Mouse (Mus musculus) adrenal gland (tissue): ENCODE measurements around the gene Hyal1.

Experiments used
- intact Hi-C: fragments of 180-260 bp; cut with DNase I; formaldehyde crosslinking; loops from one replicate; pipeline ENCODE4 v1.15.1; 2025

Gene Hyal1

DNA sequence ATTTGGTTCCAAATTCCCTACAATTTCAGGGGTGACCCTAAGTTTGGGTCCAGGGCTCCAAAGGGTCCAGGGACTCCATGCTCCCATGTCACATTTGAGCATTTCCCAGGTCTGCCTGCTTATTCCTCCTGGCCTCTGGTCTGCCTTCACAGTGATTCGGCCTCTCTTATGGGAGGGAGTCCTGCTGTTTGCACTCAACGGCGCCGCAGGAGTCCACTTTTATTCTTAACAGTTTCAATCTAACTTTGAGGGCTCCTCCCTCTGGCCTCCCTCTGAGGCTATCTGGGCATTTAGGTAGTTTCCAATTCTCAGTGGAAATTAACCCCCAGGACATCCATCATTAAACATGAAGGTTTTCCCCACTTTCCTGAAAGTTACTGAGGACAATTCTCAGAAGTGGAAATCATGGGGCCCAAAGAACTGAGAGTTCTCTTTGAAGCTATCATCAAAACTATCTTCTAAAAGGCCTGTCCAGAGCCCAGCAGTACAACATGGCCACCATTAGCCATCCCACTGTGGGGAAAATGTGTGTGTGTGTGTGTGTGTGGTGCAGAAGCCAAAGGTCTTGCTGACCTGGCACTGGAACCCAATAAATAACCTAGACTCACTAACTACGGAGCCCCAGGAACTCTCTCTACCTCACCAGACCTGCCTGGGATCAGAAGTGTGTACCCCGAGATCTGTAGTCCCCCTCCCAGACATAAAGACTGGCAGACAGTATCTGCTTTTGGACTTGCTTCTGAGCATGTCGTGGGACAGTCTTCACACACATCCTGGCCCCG, 17.7 kb downstream of the Hyal1 start:
- intact Hi-C loops, result no loop called here

DNA sequence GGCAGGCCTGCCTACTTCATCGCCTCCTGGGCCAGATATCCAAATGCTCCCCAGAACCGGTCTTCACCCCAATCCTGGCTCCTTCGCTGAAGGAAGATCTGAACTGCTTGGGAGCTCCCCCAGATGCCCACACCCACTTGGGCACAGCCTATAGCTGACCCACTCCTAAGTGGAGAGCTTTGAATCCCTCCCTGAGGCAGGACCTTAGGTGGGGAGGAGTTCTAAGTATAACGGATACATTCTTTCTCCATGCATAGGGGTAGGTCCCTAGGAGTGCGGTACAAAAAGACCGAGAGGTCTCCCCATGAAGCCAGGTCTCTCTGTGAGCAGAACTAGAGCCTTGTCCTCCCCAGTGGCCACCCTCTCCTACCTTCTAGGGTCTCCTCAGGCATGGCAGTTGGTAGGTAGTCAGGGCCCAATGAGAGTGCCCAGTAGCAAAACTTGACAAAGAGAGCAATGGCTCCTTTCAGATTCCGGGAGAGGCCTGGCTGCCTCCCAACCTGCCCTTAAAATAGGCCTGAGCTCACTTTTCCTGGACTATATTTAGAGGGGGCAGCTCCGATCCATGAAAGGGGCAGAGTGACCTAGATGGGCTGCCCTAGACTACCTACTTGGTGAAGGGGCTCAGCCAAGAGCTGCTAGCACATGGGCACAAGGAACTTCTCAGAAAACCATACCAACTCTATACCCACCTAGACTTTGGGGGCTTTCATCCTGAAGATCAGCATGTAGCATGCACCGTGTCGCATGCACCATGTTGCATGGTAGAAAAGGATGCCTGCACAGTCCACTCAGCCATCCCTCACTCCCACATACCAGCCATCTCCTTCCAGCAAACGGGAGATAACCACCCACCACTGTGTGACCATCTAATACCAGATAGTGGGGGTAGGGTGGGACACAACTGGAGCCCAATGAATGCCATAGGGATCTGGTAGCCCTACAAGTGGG, 20.2 kb downstream of the Hyal1 start:
- intact Hi-C loops, result no loop called here

DNA sequence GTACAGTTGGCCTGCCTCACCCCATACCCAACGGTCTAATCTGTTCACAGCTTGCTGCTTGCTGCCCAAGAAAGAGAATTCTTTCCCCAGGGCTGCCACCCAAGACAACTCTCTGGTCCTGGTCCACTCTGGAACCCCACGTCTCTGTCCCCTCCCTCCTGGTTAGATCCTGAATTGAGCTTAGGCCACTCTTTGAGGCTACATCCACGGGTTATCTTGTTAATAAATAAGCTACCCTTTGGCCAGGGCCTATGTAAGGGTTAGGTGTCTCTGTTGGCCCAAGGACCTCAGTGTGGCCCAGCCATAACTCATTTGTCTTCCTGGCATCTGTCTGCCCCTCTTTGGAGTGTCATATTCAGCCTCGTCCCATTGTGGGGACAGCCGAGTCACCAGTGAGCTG, 21.7 kb downstream of the Hyal1 start:
- intact Hi-C loops, result no loop called here

DNA sequence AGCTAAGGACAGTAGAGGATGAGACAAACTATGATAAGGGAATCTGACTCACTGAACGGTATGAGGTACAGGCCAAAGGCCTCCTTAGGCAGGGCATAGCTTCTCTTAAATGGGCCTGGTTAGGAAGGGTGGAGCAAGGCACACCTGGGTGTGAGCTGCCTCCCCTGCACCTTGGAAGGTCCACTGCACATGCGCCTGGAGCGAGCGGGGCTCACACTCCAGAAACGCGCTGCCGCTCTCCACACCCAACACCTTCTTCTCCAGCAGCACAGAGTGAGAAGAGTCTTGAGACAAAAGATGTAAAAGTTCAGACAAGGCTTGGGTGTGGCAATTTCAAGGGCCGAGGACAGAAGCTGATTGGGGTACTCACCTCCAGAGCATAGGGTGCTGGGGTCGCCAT, 22.7 kb downstream of the Hyal1 start:
- intact Hi-C loops, result no loop called here

DNA sequence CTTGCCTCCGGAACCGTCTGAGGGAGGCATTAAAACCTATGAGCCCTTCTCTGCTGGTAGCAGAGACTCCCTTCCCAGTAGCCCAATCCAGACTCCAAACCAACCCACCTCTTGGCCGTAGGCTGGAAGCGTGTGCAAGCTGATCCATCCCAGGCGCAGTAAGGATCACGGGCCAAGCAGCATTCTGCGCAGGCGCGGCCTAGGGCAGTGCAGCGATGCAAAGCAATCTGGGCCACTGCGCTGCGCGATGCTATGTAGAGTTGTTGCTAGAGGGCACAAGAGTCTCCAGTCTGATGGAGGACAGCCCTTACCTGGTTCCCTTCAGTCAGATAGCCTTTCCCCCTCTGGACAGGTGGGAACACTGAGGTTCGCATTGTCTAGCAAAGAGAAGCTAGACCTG, 23.1 kb downstream of the Hyal1 start:
- intact Hi-C loops, result no loop called here

DNA sequence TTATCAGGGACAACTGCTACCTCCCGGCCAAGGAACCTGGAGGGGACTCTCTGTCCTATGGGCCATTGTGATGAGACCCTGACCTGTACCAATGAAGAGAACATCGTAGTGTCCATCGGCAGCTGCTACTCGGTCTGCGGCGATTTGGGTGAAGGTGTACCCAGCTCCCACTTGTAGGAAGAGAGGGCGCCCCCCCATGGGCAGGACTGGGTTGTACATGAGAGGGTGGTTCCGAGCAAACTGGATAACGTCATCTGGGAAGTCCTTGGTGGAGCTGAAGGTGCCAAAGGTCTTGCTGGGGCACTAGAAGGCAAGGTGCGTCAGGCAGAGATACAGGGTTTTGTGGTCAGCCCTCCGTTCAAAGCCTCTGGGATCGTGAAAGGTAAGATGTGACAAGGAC, 24.0 kb downstream of the Hyal1 start:
- intact Hi-C loops, result no loop called here

DNA sequence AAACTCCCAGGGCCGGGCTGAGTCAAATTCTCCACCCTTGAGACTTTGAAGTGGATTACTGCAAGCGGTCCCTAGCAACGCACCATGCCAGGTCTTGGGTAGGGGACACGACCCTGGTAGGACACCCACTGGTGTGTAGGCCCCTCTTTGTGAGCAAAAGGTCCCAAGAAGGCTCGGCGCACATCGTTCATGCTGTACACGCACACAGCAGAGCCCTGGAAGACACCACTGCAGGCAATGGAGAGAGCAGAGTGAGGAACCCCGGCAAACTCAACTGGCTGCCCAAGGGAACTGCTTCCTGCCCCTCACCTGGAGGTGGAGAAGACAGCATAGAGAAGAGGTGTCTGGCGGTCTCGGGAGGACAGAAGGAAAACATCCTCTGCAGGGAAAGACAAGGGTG, 24.5 kb downstream of the Hyal1 start:
- intact Hi-C loops, result no loop called here

DNA sequence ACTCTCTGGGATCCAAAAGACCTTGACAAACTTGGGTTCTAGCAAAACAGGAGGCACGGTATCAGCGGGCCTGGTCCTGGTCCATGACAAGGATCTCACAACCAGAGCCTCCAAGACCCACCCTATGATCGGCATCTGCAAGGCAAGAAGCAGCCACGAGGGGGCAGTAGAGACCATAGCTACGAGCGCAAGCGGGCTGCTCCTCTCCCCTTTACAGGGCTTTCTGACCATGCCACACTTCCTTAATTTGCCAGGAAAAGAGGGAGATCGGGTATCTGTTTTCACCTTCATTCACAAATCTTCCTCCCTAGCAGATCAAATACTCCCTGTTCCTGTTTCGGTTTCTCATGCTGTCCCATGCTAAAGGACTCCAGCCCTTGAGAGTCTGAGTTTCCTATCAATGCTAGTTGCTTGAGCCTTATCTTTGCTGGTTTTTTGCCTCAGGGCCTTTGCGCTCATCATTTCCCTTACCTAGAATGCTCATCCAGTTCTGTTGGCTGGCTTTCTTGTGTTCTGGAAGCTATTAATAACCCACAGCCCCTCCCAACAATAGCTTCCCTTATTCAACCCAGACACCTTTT, 25.4 kb downstream of the Hyal1 start:
- intact Hi-C loops, result loop anchor here (1.0 to 2.0 kb wide), 2 partner anchors 43 to 75 kb away; no protein-coding TSS in a partner anchor

DNA sequence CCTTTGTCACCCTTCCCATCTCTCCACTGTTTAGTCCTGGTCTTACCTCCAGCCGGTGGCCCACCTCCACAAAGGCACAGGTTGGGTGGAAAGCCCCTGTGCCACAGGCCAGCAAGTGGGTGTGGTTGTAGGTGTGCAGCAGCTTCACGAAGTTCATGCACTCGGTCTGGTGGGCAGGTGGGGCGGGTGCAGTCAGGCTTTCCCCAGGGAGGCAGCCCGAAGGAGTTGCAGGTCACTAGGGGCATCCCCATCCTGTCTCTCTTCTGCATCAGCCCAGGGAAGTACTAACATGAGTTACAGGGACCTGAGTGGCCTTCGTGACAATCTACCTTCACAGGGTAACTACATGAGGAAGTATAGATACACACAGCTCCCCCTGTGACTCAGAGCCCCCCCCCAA, 26.5 kb downstream of the Hyal1 start:
- intact Hi-C loops, result loop anchor here (2.0 kb wide), 1 partner anchor 74 kb away; no protein-coding TSS in a partner anchor

DNA sequence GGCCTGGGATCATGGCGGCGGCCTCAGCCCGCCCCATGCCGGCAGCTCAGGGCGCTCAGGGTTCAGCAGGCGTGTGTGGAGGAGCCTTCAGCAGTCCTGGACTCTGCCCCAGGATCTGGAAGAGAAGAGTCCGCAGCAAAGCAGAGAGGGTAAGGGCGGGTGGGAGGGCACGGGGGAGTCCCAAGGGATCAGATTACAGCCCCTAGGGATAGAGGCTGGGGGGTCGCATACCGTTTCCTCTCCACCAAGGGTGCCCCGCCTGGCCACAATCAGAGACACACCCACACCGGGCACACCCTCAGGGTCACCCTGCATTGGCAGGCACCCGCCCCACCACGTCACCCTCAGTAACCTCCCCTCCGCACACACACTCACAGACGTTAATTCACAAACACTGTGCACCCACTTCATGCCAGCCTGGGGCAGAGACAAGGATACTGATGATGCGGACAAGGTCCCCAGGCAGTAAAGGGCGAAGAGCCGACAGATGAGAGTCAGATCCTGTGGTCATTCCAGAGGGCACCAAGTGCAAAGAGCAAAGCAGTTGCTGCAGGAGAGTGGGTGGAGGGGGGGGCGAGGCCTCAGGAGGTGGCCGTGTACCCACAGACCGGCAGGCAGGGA, 28.4 kb downstream of the Hyal1 start:
- intact Hi-C loops, result no loop called here

DNA sequence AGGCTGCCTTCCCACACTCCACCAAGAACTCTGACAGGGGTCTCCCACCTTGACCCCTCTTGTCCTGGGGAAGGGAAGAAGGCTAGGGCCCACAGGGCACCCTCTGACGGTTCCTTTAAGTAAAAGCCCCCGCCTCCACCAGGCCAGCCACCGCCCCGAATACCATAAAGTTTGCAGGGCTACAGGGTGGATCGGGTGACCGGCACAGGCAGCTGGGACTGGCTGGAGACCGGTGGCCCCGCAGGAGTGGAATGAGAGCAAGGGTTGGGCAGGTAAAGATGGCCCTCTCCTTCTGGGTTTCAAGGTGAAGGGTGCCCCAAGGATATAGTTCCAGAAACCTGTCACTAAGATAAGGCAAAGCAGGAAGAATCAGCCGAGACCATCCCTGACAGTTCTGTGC, 29.9 kb downstream of the Hyal1 start:
- intact Hi-C loops, result no loop called here

DNA sequence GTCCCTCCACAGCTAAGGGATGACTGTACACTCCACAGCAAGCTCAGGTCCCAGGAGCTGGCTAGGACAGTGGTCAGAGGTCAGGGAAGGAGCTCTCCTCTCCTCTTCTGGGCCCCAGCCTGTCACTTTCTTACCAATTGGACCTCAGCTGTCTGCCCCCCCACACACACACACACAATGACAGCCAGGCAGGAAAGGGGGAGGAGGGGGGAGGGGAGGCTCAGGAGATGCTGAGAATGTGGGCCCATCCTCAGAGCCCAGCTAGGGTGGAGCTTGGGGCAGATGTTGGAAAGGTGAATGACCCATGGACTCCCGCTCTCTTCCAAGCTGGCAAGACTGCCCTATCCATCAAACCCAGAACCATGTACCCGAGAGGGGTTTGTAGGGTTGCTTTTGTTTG, 30.3 kb downstream of the Hyal1 start:
- intact Hi-C loops, result no loop called here

DNA sequence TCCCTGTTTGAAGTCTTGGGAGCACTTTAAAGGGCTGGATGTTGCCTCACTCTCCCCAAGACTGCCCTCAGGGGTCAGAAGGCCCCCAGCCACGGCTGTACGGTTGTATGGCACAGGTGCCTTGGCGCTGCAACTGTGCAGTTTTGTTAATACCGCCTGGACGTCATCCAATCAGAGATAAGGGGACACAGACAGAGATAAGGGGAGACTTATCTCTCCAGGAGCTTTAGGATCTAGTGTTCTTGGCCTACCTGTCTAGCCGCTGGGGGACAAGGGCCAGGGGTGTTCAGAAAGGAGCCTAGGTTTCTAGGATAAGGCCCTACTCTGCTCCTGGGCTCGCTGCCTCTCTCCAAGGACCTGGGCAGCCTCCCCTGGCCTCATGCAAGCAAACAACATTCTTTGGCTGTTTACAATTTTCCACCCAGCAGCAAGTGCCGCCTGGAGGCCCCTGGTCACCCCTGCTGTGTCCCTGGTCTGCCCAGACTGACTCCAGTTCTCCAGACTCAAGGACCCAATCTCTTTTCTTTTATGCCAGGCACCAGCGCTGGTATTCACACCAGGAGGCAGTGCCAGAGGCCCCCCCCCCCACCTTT, 31.0 kb downstream of the Hyal1 start:
- intact Hi-C loops, result no loop called here

DNA sequence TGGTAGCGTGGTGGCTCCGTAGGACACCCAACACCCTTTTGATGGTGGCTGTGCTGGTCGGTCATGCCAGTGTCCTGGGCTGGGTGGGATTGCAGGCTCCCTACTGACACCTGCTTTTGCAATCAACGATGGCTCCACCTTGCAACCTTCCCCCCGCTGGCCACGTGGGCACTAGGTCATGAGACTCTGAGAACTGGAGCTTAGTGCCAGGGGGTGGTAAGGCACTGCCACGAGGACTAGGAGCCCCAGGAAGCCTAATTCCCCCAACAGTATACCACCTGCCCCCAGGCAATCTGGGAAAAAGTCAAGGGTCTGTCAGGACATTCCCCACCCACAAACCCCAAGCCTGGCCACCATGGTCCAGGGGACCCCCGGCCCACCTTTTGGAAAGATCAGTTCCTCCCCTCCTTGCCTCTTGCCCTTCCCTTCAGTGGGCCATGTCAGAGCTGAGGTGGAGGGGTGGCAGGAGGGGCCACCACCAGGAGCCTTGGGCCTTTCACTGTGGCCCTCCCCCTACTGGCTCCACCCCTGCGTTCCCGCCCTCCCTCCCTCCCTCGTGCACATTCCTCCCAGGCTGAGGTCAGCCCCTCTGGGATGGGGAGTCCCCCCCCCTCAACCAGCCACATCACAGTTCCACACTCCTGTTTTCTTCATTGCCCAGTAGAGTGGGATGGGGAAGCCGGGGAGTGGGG, 32.2 kb downstream of the Hyal1 start, which contains the start of gene Sema3b:
Gene Sema3b (minus strand): TSS at position 489 of the 692 bp plus-strand sequence.
- intact Hi-C loops, result no loop called here

DNA sequence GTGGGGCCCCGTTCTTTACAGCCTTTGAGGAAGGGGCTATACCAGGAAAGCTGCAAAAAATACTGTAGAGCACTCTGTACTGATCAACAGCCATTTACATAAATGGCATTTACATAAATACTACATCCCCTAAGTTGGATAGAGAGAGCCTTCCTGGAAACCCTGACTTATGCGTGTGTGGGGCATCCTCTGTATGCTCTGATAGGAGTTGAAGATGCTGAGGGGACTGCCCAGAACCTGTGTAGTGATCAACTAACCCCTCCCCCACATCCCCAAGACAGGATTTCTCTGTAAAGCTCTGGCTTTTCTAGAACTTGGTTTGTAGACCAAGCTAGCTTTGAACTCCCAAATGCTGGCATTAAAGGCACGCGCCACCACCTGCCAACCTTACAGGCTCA, 32.7 kb downstream of the Hyal1 start:
- intact Hi-C loops, result no loop called here

DNA sequence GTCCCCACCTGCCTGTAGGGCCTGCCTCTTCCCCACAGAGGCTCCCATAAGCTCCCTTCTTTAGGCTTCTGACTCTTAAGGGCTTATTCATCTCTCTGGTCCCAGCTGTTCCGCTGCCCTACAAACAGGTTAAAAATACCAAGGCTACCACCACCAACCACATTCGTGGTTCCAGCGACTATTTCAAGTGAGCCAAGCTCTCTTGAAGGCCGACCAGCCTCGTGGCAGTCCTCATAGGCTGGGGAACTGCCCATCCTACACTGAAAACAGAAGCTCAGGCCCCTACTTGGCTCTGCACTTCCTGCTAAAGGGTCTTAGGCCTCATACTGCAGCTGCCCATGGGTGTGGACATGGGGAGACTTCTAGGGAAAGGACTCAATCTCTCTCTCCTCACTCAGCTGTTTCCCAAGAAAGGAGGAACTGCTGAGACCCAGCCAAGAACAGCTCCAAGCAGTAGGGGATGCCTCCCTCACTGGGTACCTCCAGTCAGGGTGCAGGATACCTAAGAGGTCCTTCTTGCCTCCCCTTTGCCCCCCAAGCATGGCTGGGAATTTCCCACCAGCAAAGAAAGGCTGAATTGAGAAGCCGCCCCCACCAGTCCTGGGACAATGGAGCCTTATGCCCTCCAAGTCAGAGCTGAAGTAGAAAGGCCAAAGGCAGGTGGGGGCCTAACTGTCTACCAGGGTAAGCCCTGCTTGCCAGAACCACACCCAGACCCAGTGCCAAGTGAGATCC, 34.9 kb downstream of the Hyal1 start:
- intact Hi-C loops, result no loop called here

DNA sequence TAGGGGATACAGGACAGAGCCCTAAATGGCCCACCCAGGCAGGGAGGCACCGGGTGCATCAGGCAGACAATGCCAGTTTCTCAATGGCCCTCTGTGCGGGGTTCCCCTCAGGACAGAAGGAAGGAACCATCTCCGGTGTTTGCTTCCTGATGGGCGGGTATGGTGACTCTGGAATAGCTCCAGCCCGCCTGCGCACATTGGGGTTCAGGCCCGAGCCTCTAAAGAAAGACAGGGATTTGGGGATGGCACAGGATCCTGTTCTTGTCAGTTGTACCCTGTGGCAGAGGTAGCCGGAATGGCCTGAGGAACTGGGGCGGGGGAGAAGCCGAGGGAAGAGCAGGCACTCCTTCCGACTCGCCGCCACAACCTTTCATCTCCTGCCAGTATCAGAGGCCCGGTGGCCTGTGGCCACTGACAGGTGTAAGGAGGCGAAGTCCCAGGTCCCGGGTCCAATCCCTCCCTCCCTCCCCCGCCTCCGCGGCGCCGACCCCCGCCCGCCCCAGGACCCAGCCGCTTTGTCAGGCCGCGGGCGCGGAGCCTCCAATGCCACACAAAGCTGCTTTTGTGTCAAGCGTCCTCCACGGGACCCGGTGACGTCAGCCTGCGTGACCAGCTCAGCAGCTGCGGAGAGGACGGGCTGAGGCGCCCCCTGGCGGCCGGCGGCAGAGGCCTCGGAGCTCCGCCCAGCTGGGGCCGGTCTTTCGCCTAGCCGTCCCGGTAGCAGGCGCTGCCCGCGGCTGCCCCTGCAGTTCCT, 35.6 kb downstream of the Hyal1 start:
- intact Hi-C loops, result no loop called here

DNA sequence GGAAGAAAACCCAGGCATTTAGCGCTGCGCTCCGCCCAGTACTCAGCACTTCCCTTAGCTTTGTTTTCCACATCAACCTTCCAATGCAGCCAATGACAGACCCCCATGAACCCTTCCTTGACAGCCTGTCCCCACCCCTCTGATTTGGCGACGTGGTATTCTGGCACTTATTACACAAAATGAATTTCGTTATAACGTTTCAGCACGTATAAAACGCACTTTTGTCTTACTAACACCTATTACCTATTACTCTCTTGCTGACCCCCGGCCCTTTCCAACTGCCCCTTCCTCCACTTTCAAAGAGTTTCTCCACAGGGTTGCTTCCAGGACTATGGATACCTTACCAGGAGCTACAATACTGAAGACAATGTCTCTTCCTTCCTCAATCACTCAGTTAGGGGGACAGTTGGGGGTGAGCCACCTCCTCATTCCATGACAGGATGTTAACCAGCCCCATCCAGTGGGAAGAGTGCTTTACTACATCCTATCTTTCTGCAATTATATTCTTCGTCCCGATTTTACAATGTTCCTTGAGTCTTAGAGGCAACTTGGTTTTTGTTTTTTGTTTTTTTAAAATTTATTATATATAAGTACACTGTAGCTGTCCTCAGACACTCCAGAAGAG, 36.3 kb downstream of the Hyal1 start:
- intact Hi-C loops, result no loop called here

DNA sequence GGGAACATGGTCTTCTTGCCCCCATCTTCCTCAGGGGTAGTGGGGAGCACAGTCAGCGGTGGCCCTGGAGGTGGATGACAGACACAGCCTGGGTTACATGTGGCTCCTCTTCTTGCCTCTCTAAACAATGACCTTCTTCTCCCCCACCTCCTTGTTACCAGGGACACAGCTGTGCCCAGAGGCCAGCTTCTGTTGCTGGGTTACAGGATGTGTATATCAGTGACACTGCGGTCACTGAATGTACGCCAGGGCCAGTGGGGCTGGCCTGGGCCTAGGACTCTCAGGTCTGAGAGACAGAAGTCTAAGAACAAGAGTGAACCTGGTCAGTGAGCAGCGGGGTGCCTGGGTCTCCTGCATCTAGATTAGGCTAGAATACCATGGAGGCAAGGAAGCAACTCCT, 38.3 kb downstream of the Hyal1 start:
- intact Hi-C loops, result no loop called here
